Mouse (Mus musculus) brain, embryonic 18.5 days (tissue): ENCODE measurements around the gene Jund.

Source experiments
- DNase-seq: peaks from one replicate; pipeline ENCODE4 v3.0.0-alpha.2; 2012; ENCODE audit warnings: low read depth, low spot score

The Jund gene

GRCm38 (mm10) chr8:70725792-70726447 is 27.2 kb downstream of the Jund start:
- DNase-seq: no peak

- DNase-seq: no peak
Measured at GRCm38 (mm10) chr8:70726721-70727120, 28.0 kb downstream of the Jund start.

GRCm38 (mm10) chr8:70729808-70730475 is 31.2 kb downstream of the Jund start:
- no peak for DNase-seq

- DNase-seq: no peak
Measured at GRCm38 (mm10) chr8:70730956-70731355, 32.2 kb downstream of the Jund start.

GRCm38 (mm10) chr8:70737705-70738104 is 39.0 kb downstream of the Jund start:
- no peak for DNase-seq

- DNase-seq: no peak
Measured at GRCm38 (mm10) chr8:70738211-70738610, 39.5 kb downstream of the Jund start.

GRCm38 (mm10) chr8:70741661-70742060 is 42.9 kb downstream of the Jund start:
- no peak for DNase-seq

GRCm38 (mm10) chr8:70742176-70742575 is 43.4 kb downstream of the Jund start:
- DNase-seq: no peak

GRCm38 (mm10) chr8:70742981-70743655 is 44.4 kb downstream of the Jund start:
- no peak for DNase-seq

GRCm38 (mm10) chr8:70743656-70744590 is 45.2 kb downstream of the Jund start:
- DNase-seq: no peak

- DNase-seq: no peak
Measured at GRCm38 (mm10) chr8:70744806-70745205, 46.1 kb downstream of the Jund start.

- no peak for DNase-seq
Measured at GRCm38 (mm10) chr8:70745691-70746220, 47.0 kb downstream of the Jund start.

GRCm38 (mm10) chr8:70746676-70747075 is 47.9 kb downstream of the Jund start:
- no peak for DNase-seq

GRCm38 (mm10) chr8:70747211-70747890 is 48.6 kb downstream of the Jund start:
- no peak for DNase-seq

- no peak for DNase-seq
Measured at GRCm38 (mm10) chr8:70748246-70749096, 49.7 kb downstream of the Jund start.

- DNase-seq: no peak
Measured at GRCm38 (mm10) chr8:70749097-70749674, 50.4 kb downstream of the Jund start.
